Mouse (Mus musculus) liver, embryonic 16.5 days (tissue): ENCODE data around the gene Ephb2. TPM values are rescaled to one million over a fixed set of nuclear protein-coding genes. Genes with fewer than 3 reads are reported as not detected.

Source experiments
- ATAC-seq: fragments of 200-750 bp; cut with Nextera tagmentation; 2 replicates; pipeline ENCODE4 v1.8.0; 2017; ENCODE audit warnings: low read depth, mild to moderate bottlenecking, moderate number of reproducible peaks, moderate library complexity
- H3K27ac ChIP-seq: fragments of 300-500 bp; sonication (generic); 2 replicates; pipeline ENCODE4 v1.5.1; 2014; ENCODE audit warnings: mild to moderate bottlenecking, low read length
- H3K27me3 ChIP-seq: fragments of 300-500 bp; sonication (generic); 2 replicates; pipeline ENCODE4 v1.6.1; 2014; ENCODE audit warnings: low read depth, low read length, mixed read lengths; ENCODE audit not compliant: control insufficient read depth, insufficient read depth
- H3K36me3 ChIP-seq: fragments of 300-500 bp; sonication (generic); 2 replicates; pipeline ENCODE4 v1.6.1; 2014; ENCODE audit warnings: mild to moderate bottlenecking; ENCODE audit not compliant: control insufficient read depth, insufficient read depth
- H3K4me1 ChIP-seq: fragments of 300-500 bp; sonication (generic); 2 replicates; pipeline ENCODE4 v1.6.1; 2014; ENCODE audit warnings: low read depth, low read length, mixed read lengths; ENCODE audit not compliant: control insufficient read depth
- H3K4me2 ChIP-seq: fragments of 300-500 bp; sonication (generic); 2 replicates; pipeline ENCODE4 v1.6.1; 2014; ENCODE audit warnings: low read depth, low read length, mixed read lengths
- H3K4me3 ChIP-seq: fragments of 300-500 bp; sonication (generic); 2 replicates; pipeline ENCODE4 v1.5.1; 2014; ENCODE audit warnings: low read depth, mild to moderate bottlenecking, low read length
- H3K9ac ChIP-seq: fragments of 300-500 bp; sonication (generic); 2 replicates; pipeline ENCODE4 v1.6.1; 2014; ENCODE audit warnings: low read depth, low read length
- H3K9me3 ChIP-seq: fragments of 300-500 bp; sonication (generic); replicated peaks from 2 replicates; pipeline ENCODE4 v1.6.1; 2016; ENCODE audit warnings: low read length; ENCODE audit not compliant: control insufficient read depth
- WGBS: fragments of 180-500 bp; shearing (Covaris S2); extraction: QIAGEN DNeasy Blood & Tissue Kit; methylation state at CpG from one replicate; pipeline ENCODE4 v1.1.7; 2014; ENCODE audit not compliant: insufficient replicate concordance; 5-methylcytosine and 5-hydroxymethylcytosine counted together
- polyA plus RNA-seq: library from polyadenylated mRNA; unstranded; fragments of >200 nt; fragmentation: Nextera tagmentation; extraction: Ambion mirVana; gene quantifications from 2 replicates; pipeline ENCODE4 v1.2.1, GENCODE M21; 2015

Gene Ephb2
- polyA plus RNA-seq, 1 experiment from 2014 or later = 0.18 TPM

- no peak overlapping the region for H3K4me2 ChIP-seq
- no peak for ATAC-seq
These were observed 20.4 kb downstream of the Ephb2 start for GRCm38 (mm10) chr4:136815364-136815763.

GRCm38 (mm10) chr4:136812543-136812942 lies 23.2 kb downstream of the Ephb2 start:
- H3K4me3 ChIP-seq = no peak overlapping the region
- H3K27ac ChIP-seq = no peak overlapping the region
- 24% methylated on average over 4 of the region's 4 CpGs for WGBS
- no peaks in the 10 kb centered on the region for H3K4me1 ChIP-seq
- H3K9me3 ChIP-seq = no peaks in the 10 kb centered on the region
- no peak overlapping the region for H3K4me2 ChIP-seq
- no peaks in the 10 kb centered on the region for H3K27me3 ChIP-seq
- no peaks in the 10 kb centered on the region for H3K36me3 ChIP-seq
- ATAC-seq = no peak
- no peak overlapping the region for H3K9ac ChIP-seq

More at GRCm38 (mm10) chr4:136815364-136815763, 20.4 kb downstream of the Ephb2 start:
- Histone ChIP-seq H3K9me3 (no peaks in the 10 kb centered on the region), H3K27ac (no peak overlapping the region), H3K27me3 (no peaks in the 10 kb centered on the region), H3K4me1 (no peaks in the 10 kb centered on the region), H3K4me3 (no peak overlapping the region), H3K9ac (no peak overlapping the region), H3K36me3 (no peaks in the 10 kb centered on the region)
- 37% methylated on average over 5 of the region's 5 CpGs for WGBS

GRCm38 (mm10) chr4:136811596-136811995 lies 24.2 kb downstream of the Ephb2 start:
- Histone ChIP-seq H3K4me2 (no peak overlapping the region), H3K9me3 (no peaks in the 10 kb centered on the region), H3K27me3 (no peaks in the 10 kb centered on the region), H3K27ac (no peak overlapping the region), H3K36me3 (no peaks in the 10 kb centered on the region), H3K4me3 (no peak overlapping the region), H3K4me1 (no peaks in the 10 kb centered on the region), H3K9ac (no peak overlapping the region)
- 51% methylated on average over 6 of the region's 6 CpGs for whole genome bisulfite sequencing
- ATAC-seq = no peak

- H3K27me3 ChIP-seq = no peaks in the 10 kb centered on the region
- no peak for ATAC-seq
- 20% methylated on average over 11 of the region's 11 CpGs for WGBS
- H3K4me3 ChIP-seq = no peak overlapping the region
- H3K36me3 ChIP-seq = no peaks in the 10 kb centered on the region
- no peaks in the 10 kb centered on the region for H3K4me1 ChIP-seq
- no peak overlapping the region for H3K4me2 ChIP-seq
- no peaks in the 10 kb centered on the region for H3K9me3 ChIP-seq
- no peak overlapping the region for H3K9ac ChIP-seq
- no peak overlapping the region for H3K27ac ChIP-seq
These were observed 27.3 kb downstream of the Ephb2 start for GRCm38 (mm10) chr4:136808478-136808877.

GRCm38 (mm10) chr4:136807448-136808009 lies 28.3 kb downstream of the Ephb2 start:
- H3K9ac ChIP-seq = no peak overlapping the region
- no peaks in the 10 kb centered on the region for H3K4me1 ChIP-seq
- no peak for ATAC-seq
- 57% methylated on average over 11 of the region's 11 CpGs for WGBS
- no peak overlapping the region for H3K27ac ChIP-seq
- no peaks in the 10 kb centered on the region for H3K27me3 ChIP-seq
- no peak overlapping the region for H3K4me3 ChIP-seq
- H3K36me3 ChIP-seq = no peaks in the 10 kb centered on the region
- H3K9me3 ChIP-seq = no peaks in the 10 kb centered on the region
- no peak overlapping the region for H3K4me2 ChIP-seq

GRCm38 (mm10) chr4:136806254-136806653 lies 29.5 kb downstream of the Ephb2 start:
- WGBS = 59% methylated on average over 10 of the region's 10 CpGs
- H3K4me3 ChIP-seq = no peak overlapping the region
- H3K9ac ChIP-seq = no peak overlapping the region
- H3K27ac ChIP-seq = no peak overlapping the region
- H3K4me2 ChIP-seq = no peak overlapping the region
- no peaks in the 10 kb centered on the region for H3K36me3 ChIP-seq
- H3K9me3 ChIP-seq = no peaks in the 10 kb centered on the region
- ATAC-seq = no peak
- no peaks in the 10 kb centered on the region for H3K27me3 ChIP-seq
- H3K4me1 ChIP-seq = no peaks in the 10 kb centered on the region; the same call in 1 of the 2 replicates

- ATAC-seq = no peak
- Histone ChIP-seq H3K9ac (no peak overlapping the region), H3K36me3 (no peaks in the 10 kb centered on the region), H3K4me3 (no peak overlapping the region), H3K9me3 (no peaks in the 10 kb centered on the region), H3K4me2 (no peak overlapping the region), H3K27ac (no peak overlapping the region), H3K27me3 (no peaks in the 10 kb centered on the region), H3K4me1 (no peaks in the 10 kb centered on the region; the same call in 1 of the 2 replicates)
- WGBS = 68% methylated on average over 6 of the region's 6 CpGs
These were observed 31.4 kb downstream of the Ephb2 start for GRCm38 (mm10) chr4:136804343-136804742.

- Histone ChIP-seq H3K36me3 (no peaks in the 10 kb centered on the region), H3K4me1 (no peaks in the 10 kb centered on the region; the same call in 1 of the 2 replicates), H3K27me3 (no peaks in the 10 kb centered on the region), H3K9ac (no peak overlapping the region), H3K4me3 (no peak overlapping the region), H3K9me3 (no peaks in the 10 kb centered on the region), H3K4me2 (no peak overlapping the region), H3K27ac (no peak overlapping the region)
- WGBS = 9% methylated on average over 12 of the region's 12 CpGs
- no peak for ATAC-seq
These were observed 33.3 kb downstream of the Ephb2 start for GRCm38 (mm10) chr4:136802446-136802845.

- Histone ChIP-seq H3K9me3 (no peaks in the 10 kb centered on the region), H3K27me3 (no peaks in the 10 kb centered on the region), H3K27ac (no peak overlapping the region), H3K9ac (no peak overlapping the region), H3K4me1 (no peaks in the 10 kb centered on the region; the same call in 1 of the 2 replicates), H3K4me2 (no peak overlapping the region), H3K4me3 (no peak overlapping the region), H3K36me3 (no peaks in the 10 kb centered on the region)
- WGBS = 63% methylated on average over 5 of the region's 5 CpGs
- ATAC-seq = no peak
These were observed 33.8 kb downstream of the Ephb2 start for GRCm38 (mm10) chr4:136801944-136802343.
